Mouse (Mus musculus) neural tube, embryonic 11.5 days (tissue): ENCODE measurements around the gene Serpinb6c. TPM values are rescaled to one million over a fixed set of nuclear protein-coding genes. Genes with fewer than 3 reads are reported as not detected.
A peak's percentile ranks its signal among the peaks of the same experiment; 100 is the strongest.

Experiments used
- ATAC-seq: fragments of 200-750 bp; cut with Nextera tagmentation; 2 replicates; pipeline ENCODE4 v1.8.0; 2017; ENCODE audit warnings: moderate number of reproducible peaks, mild to moderate bottlenecking, moderate TSS enrichment, moderate library complexity; ENCODE audit not compliant: insufficient read depth, low FRiP score, low TSS enrichment
- DNase-seq: peaks from one replicate; pipeline ENCODE4 v3.0.0-alpha.2; 2015; ENCODE audit warnings: low spot score
- H3K27ac ChIP-seq: fragments of 300-500 bp; sonication (generic); 2 replicates; pipeline ENCODE4 v1.5.1; 2014; ENCODE audit warnings: low read depth, mild to moderate bottlenecking, low read length
- H3K27me3 ChIP-seq: fragments of 300-500 bp; sonication (generic); 2 replicates; pipeline ENCODE4 v1.6.1; 2014; ENCODE audit warnings: mild to moderate bottlenecking, low read length, mixed read lengths; ENCODE audit not compliant: control insufficient read depth, insufficient read depth
- H3K36me3 ChIP-seq: fragments of 300-500 bp; sonication (generic); 2 replicates; pipeline ENCODE4 v1.6.1; 2014; ENCODE audit warnings: mild to moderate bottlenecking, low read length, moderate library complexity, mixed read lengths; ENCODE audit not compliant: control insufficient read depth, insufficient read depth
- H3K4me1 ChIP-seq: fragments of 300-500 bp; sonication (generic); 2 replicates; pipeline ENCODE4 v1.6.1; 2014; ENCODE audit warnings: low read length, mixed read lengths; ENCODE audit not compliant: control insufficient read depth, insufficient read depth
- H3K4me2 ChIP-seq: fragments of 300-500 bp; sonication (generic); 2 replicates; pipeline ENCODE4 v1.6.1; 2014; ENCODE audit warnings: low read depth, mild to moderate bottlenecking, moderate library complexity
- H3K4me3 ChIP-seq: fragments of 300-500 bp; sonication (generic); 2 replicates; pipeline ENCODE4 v1.5.1; 2014; ENCODE audit warnings: low read depth, low read length
- H3K9ac ChIP-seq: fragments of 300-500 bp; sonication (generic); 2 replicates; pipeline ENCODE4 v1.6.1; 2014; ENCODE audit warnings: mild to moderate bottlenecking, low read length
- H3K9me3 ChIP-seq: fragments of 300-500 bp; sonication (generic); 2 replicates; pipeline ENCODE4 v1.6.1; 2016; ENCODE audit warnings: low read length; ENCODE audit not compliant: control insufficient read depth
- WGBS: fragments of 180-500 bp; shearing (Covaris S2); extraction: QIAGEN DNeasy Blood & Tissue Kit; methylation state at CpG from one replicate; pipeline ENCODE4 v1.1.7; 2014; 5-methylcytosine and 5-hydroxymethylcytosine counted together
- polyA plus RNA-seq: library from polyadenylated mRNA; unstranded; fragments of >200 nt; fragmentation: Nextera tagmentation; extraction: Ambion mirVana; gene quantifications from 2 replicates; pipeline ENCODE4 v1.2.1, GENCODE M21; 2014

Gene Serpinb6c
- polyA plus RNA-seq, 1 experiment from 2014 or later = not detected

DNA sequence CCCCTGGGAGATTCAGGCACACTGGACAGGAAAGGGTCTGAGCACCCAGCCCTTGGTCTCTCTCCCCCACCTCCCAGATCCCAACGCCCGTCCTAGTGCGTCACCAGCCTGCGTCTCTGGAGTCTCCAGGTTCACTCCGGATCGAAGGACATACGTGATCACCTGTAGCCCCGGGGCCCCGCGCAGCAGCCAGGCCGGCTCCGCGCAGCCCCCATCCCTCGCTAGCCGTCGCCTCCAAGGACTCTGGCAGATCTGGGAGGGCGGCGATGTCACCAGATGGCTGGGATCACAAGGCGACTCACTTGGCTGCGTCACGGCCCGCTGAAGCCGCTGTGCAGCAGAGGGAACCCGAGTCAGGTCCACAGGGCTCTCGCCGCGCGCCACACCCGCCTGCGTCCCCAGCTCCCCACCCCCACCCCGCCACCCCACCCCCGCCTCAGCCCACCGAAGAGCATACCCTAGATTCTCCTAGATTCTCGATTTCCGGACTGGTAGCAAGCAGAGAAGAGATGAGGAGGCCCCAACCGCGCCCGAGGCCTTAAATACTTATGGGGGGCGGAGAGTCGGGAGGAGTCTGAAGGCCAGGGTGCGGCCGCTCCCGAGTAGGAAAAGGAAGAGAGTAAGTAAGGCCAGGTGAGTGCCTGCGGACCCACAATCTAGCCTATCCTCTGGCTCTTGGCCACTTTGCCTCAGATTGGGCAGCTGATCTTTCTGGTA is 30.1 kb upstream of the Serpinb6c start:
- no peak overlapping the region for H3K27ac ChIP-seq
- peak; percentile 88 for ATAC-seq
- H3K4me2 ChIP-seq = peak overlapping the region; percentile 92
- H3K36me3 ChIP-seq = no peaks in the 10 kb centered on the region
- H3K4me3 ChIP-seq = peak overlapping the region; percentile 49
- DNase-seq = peak; percentile 59
- no peaks in the 10 kb centered on the region for H3K9me3 ChIP-seq
- under 1% methylated on average over 42 of the region's 44 CpGs for WGBS
- peak overlapping the region; percentile 76 for H3K9ac ChIP-seq
- no peaks in the 10 kb centered on the region for H3K27me3 ChIP-seq
- no peaks in the 10 kb centered on the region for H3K4me1 ChIP-seq

DNA sequence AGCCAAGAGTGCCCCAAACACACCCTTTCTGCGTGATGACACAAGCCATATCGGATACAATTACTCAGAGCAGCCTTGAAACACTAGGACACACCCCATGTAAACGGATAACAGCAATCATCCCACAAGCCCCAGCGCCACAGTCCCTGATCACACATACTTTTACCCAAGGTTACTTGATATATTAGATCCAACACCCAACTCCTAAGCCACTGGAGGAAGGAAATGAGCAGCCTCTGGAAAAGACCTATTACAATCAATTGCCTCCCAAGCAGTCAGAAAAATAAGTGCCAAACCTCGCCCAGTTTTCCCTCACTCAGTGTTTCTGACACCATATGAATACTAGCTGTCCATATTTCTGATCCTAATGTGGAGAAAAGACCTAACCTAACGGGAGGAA is 29.2 kb upstream of the Serpinb6c start:
- ATAC-seq (no peak), DNase-seq (no peak)
- H3K27me3 ChIP-seq = no peaks in the 10 kb centered on the region
- no peak overlapping the region for H3K27ac ChIP-seq
- no peaks in the 10 kb centered on the region for H3K36me3 ChIP-seq
- no peak overlapping the region for H3K9ac ChIP-seq
- H3K4me1 ChIP-seq = no peaks in the 10 kb centered on the region
- no peaks in the 10 kb centered on the region for H3K9me3 ChIP-seq
- H3K4me3 ChIP-seq = no peak overlapping the region
- H3K4me2 ChIP-seq = no peak overlapping the region
- 75% methylated on average over 6 of the region's 6 CpGs for WGBS

DNA sequence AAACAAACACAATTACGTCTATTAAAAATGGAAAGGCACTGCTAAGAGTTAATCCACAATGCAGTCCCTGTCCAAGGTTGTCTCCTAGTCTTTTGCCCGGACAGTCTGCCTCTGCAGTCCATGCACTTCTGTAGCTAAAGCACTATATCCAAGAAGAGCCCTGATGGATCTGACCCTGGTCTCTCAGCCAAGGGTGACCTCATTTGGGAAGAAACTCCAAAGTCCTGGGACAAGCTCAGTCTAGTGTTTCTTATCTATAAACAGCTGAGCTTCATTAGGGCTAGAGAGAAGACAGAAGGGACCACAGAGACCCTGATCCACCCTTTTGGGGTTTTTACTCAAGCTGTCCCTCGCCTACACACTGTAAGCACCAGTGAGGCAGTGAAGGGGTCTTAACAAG is 25.4 kb upstream of the Serpinb6c start:
- Histone ChIP-seq H3K9me3 (no peaks in the 10 kb centered on the region), H3K4me3 (no peak overlapping the region), H3K4me1 (no peaks in the 10 kb centered on the region), H3K27me3 (no peaks in the 10 kb centered on the region), H3K27ac (no peak overlapping the region), H3K36me3 (no peaks in the 10 kb centered on the region), H3K4me2 (no peak overlapping the region), H3K9ac (no peak overlapping the region)
- ATAC-seq = no peak
- no peak for DNase-seq
- 86% methylated on average over 3 of the region's 3 CpGs for WGBS

DNA sequence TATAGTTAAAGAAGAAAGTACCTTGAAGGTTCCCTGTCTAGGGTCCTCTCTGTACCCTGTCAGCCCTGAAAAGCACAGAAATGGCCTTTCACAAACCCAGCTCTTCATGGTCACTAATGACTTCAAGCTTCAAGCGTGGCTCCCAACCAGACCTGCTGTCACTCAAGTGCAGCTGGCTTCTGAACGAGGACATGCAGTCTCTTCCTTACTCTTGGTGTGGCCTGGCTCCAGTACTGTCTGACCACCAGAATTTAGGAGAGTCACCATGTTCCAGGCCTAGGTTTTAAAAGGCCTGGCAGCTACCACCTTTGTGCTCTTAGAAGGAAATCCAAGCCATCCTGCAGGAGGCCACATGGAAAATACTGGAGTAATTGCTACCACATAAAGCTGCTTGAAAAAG is 24.8 kb upstream of the Serpinb6c start:
- no peak overlapping the region for H3K27ac ChIP-seq
- no peak for DNase-seq
- no peak overlapping the region for H3K4me3 ChIP-seq
- no peak overlapping the region for H3K4me2 ChIP-seq
- no peaks in the 10 kb centered on the region for H3K9me3 ChIP-seq
- WGBS = 73% methylated on average over 2 of the region's 2 CpGs
- no peak overlapping the region for H3K9ac ChIP-seq
- ATAC-seq = no peak
- H3K4me1 ChIP-seq = no peaks in the 10 kb centered on the region
- H3K36me3 ChIP-seq = no peaks in the 10 kb centered on the region
- no peaks in the 10 kb centered on the region for H3K27me3 ChIP-seq

DNA sequence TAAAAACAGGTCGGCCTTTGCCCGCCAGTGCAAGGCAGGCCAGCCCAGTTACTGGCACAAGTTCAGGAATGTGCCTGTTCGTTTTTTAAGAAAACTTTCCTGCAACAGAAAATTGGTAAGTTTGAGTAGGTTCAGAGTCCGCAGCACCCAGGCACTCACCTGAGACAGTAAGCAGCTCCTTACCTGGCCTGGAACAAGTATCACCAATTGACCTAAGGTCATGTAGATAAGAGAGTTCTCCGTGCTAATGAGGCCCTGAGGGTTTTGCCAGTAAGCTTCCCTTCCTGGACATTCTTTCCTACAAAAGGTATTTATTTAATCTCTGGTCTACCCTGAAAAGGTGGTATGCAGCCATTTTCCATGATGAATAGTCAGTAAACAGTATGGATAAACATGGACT is 16.2 kb upstream of the Serpinb6c start:
- ATAC-seq = no peak
- H3K4me2 ChIP-seq = no peak overlapping the region
- H3K9me3 ChIP-seq = no peaks in the 10 kb centered on the region
- no peak for DNase-seq
- no peak overlapping the region for H3K9ac ChIP-seq
- H3K36me3 ChIP-seq = no peaks in the 10 kb centered on the region
- H3K4me1 ChIP-seq = no peaks in the 10 kb centered on the region
- H3K27ac ChIP-seq = no peak overlapping the region
- 93% methylated on average over 5 of the region's 5 CpGs for WGBS
- no peak overlapping the region for H3K4me3 ChIP-seq
- no peaks in the 10 kb centered on the region for H3K27me3 ChIP-seq

DNA sequence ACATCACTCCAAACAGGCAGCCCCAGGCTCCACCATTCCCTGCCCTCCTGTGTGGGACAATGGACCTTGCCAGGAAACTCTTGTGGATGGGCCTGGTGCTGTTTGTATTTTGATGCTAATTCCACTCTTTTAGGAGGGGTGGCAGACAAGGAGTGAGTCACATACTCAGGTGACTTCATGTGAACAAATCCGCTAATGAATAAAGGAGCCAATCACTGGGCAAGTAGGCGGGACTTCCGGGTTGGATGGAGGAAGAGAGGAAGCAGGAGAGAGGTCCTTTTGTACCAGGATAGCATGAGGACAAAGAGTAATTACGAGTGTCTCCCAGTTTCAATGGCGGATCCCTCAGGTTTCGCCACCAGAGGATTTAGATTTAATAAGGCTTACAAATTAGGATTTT is 15.5 kb upstream of the Serpinb6c start:
- 92% methylated on average over 6 of the region's 6 CpGs for whole genome bisulfite sequencing
- Histone ChIP-seq H3K9ac (no peak overlapping the region), H3K4me2 (no peak overlapping the region), H3K9me3 (no peaks in the 10 kb centered on the region), H3K27ac (no peak overlapping the region), H3K4me3 (no peak overlapping the region), H3K27me3 (no peaks in the 10 kb centered on the region), H3K36me3 (no peaks in the 10 kb centered on the region), H3K4me1 (no peaks in the 10 kb centered on the region)
- no peak for ATAC-seq
- no peak for DNase-seq

DNA sequence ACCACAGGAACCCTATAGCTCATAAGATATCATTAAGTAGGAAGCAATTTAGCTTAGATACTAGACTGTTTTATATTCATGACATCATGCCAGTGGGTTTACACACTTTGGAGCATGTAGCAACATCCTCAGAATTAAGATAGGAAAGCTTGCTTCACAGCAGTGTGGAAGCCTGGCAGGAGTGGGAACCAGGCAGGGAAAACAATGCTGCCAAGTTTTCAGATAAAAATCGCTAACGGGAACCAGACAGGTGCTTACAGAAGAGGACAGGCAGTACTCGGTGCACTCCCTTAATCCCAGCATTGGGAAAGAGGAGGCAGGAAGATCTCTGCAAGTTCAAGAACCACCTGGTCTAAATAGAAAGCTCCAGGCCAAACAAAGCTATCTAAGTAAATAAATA is 1.3 kb upstream of the Serpinb6c start:
- no peaks in the 10 kb centered on the region for H3K4me1 ChIP-seq
- ATAC-seq (no peak), DNase-seq (no peak)
- H3K9me3 ChIP-seq = no peaks in the 10 kb centered on the region
- H3K27ac ChIP-seq = no peak overlapping the region
- H3K9ac ChIP-seq = no peak overlapping the region
- H3K4me2 ChIP-seq = no peak overlapping the region
- H3K36me3 ChIP-seq = no peaks in the 10 kb centered on the region
- no peaks in the 10 kb centered on the region for H3K27me3 ChIP-seq
- whole genome bisulfite sequencing = 82% methylated on average over 3 of the region's 3 CpGs
- H3K4me3 ChIP-seq = no peak overlapping the region

DNA sequence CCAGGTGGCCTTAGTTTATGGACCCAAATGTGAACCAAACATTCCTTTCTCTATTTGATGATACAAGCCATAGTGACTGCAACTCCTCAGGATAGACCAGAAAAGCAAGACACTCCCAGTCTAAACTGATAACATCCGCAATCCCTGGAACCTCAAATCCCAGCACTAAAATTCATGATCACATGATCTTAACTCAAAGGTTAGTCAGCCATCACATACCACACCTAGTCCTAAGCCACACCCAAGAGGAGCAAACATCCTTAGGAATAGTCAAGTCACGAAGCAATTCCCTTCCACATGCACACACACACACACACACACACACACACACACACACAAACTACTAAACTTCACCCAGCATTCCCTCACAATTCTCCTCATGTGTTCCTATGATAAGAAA is 2.2 kb downstream of the Serpinb6c start:
- Histone ChIP-seq H3K27ac (no peak overlapping the region), H3K4me2 (no peak overlapping the region), H3K9ac (no peak overlapping the region), H3K4me1 (no peaks in the 10 kb centered on the region), H3K36me3 (no peaks in the 10 kb centered on the region), H3K27me3 (no peaks in the 10 kb centered on the region), H3K4me3 (no peak overlapping the region), H3K9me3 (no peaks in the 10 kb centered on the region)
- ATAC-seq = no peak
- DNase-seq = no peak
- 88% methylated on average over 2 of the region's 2 CpGs for WGBS

DNA sequence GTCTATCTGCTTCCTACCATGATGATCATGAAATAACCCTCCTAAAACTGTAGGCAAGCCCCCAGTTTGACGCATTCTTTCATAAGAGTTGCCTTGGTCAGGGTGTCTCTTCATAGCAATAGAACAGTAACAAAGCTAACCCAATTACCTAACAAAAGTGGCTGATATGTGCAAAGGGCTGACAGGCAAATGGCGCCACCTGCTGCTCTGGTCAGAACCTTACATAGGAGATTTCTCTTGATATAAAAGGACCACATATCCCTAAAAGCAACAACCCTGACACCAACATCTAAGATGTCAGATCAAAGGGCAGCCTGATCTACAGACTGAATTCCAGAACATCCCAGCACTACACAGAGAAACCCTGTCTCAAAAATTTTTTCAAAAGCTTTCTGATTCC is 11.3 kb downstream of the Serpinb6c start:
- WGBS = 46% methylated on average over 2 of the region's 2 CpGs
- no peak for ATAC-seq
- Histone ChIP-seq H3K27me3 (no peaks in the 10 kb centered on the region), H3K4me1 (no peaks in the 10 kb centered on the region), H3K27ac (no peak overlapping the region), H3K9me3 (no peaks in the 10 kb centered on the region), H3K4me3 (no peak overlapping the region), H3K9ac (no peak overlapping the region), H3K36me3 (no peaks in the 10 kb centered on the region), H3K4me2 (no peak overlapping the region)
- DNase-seq = peak; percentile 50
